Mouse (Mus musculus) testis, postnatal 10 days (tissue): ENCODE results near the gene Denr.

Experiments used
- DNase-seq: peaks from one replicate; pipeline ENCODE4 v3.0.0; 2021; ENCODE audit warnings: low spot score

Gene Denr

GRCm38 (mm10) chr5:123907631-123907977, 629 bp downstream of the Denr start:
- DNase-seq, result no peak

- no peak for DNase-seq
These were observed 7.9 kb downstream of the Denr start for GRCm38 (mm10) chr5:123914852-123915251.

- DNase-seq, result no peak
These were observed 15.1 kb downstream of the Denr start for GRCm38 (mm10) chr5:123922112-123922511.

GRCm38 (mm10) chr5:123927118-123927517, 20.1 kb downstream of the Denr start, which contains the start of gene Gm43518:
Gene Gm43518, plus strand, starts transcription at chr5:123927418.
- DNase-seq, result no peak

- peak; percentile 95 for DNase-seq
These were observed 23.6 kb downstream of the Denr start, which contains the start of gene Ccdc62 for GRCm38 (mm10) chr5:123930508-123930989. Gene Ccdc62, plus strand, starts transcription at chr5:123930679.

- no peak for DNase-seq
These were observed 24.2 kb downstream of the Denr start for GRCm38 (mm10) chr5:123931131-123931530.

GRCm38 (mm10) chr5:123932927-123933326, 26.0 kb downstream of the Denr start:
- DNase-seq, result no peak

- no peak for DNase-seq
These were observed 26.6 kb downstream of the Denr start for GRCm38 (mm10) chr5:123933556-123933955.

- DNase-seq, result no peak
These were observed 27.1 kb downstream of the Denr start for GRCm38 (mm10) chr5:123933957-123934591.

GRCm38 (mm10) chr5:123935931-123936330, 29.0 kb downstream of the Denr start:
- DNase-seq, result no peak

GRCm38 (mm10) chr5:123938479-123938878, 31.5 kb downstream of the Denr start:
- no peak for DNase-seq

- no peak for DNase-seq
These were observed 39.6 kb downstream of the Denr start for GRCm38 (mm10) chr5:123946546-123946945.

GRCm38 (mm10) chr5:123947041-123947761, 40.2 kb downstream of the Denr start:
- no peak for DNase-seq

GRCm38 (mm10) chr5:123952365-123953045, 45.5 kb downstream of the Denr start:
- no peak for DNase-seq

GRCm38 (mm10) chr5:123957213-123957612, 50.2 kb downstream of the Denr start:
- no peak for DNase-seq

GRCm38 (mm10) chr5:123959018-123959417, 52.0 kb downstream of the Denr start:
- DNase-seq, result no peak

- no peak for DNase-seq
These were observed 53.2 kb downstream of the Denr start for GRCm38 (mm10) chr5:123960129-123960528.

- DNase-seq, result no peak
These were observed 54.1 kb downstream of the Denr start for GRCm38 (mm10) chr5:123961046-123961445.

GRCm38 (mm10) chr5:123964208-123964607, 57.2 kb downstream of the Denr start:
- DNase-seq, result no peak

- no peak for DNase-seq
These were observed 59.8 kb downstream of the Denr start for GRCm38 (mm10) chr5:123966759-123967158.

GRCm38 (mm10) chr5:123968468-123968867, 61.5 kb downstream of the Denr start:
- no peak for DNase-seq

- no peak for DNase-seq
These were observed 62.2 kb downstream of the Denr start for GRCm38 (mm10) chr5:123969216-123969615.

- no peak for DNase-seq
These were observed 63.6 kb downstream of the Denr start for GRCm38 (mm10) chr5:123970576-123970975.
